Mouse (Mus musculus): ENCODE results near the gene Rgs7bp.

- TF ChIP-seq CTCF (IDR thresholded peaks at IDR 0.05; ENCODE audit: control insufficient read depth, insufficient read depth, insufficient replicate concordance, low read depth, low read length) = no peak
- no peak for TF ChIP-seq POLR2A (IDR thresholded peaks at IDR 0.05; ENCODE audit: control insufficient read depth, low read depth, low read length)
These were observed 122.8 kb downstream of the Rgs7bp start for GRCm38 (mm10) chr13:104931635-104932532.

Data from testis, adult 2 months (tissue).